Mouse (Mus musculus): Measurements from ENCODE around the gene Creld1.

Creld1 gene

GRCm38 (mm10) chr6:113508272-113508946, 25.3 kb downstream of the Creld1 start:
- no peaks in the 10 kb centered on the region for H3K9me3 ChIP-seq (ENCODE audit: low read length)
- H3K27me3 ChIP-seq (ENCODE audit: insufficient read depth, low read length) = no peaks in the 10 kb centered on the region
- TF ChIP-seq NANOG (IDR thresholded peaks at IDR 0.05; ENCODE audit: borderline replicate concordance, low read length) (no peak), POU5F1 (IDR thresholded peaks at IDR 0.05; ENCODE audit: borderline replicate concordance, low read length) (no peak), CTCF (conservative IDR thresholded peaks at IDR 0.05; ENCODE audit: low read length) (no peak)
- peaks cover 47% of the 10 kb centered on the region for H3K4me1 ChIP-seq (replicated peaks; ENCODE audit: low read depth, low read length)
- no peak overlapping the region for H3K4me3 ChIP-seq (replicated peaks; ENCODE audit: low read length)
- H3K36me3 ChIP-seq (ENCODE audit: insufficient read depth, low read length) = peaks cover 14% of the 10 kb centered on the region

- Histone ChIP-seq H3K4me3 (replicated peaks; ENCODE audit: low read length) (no peak overlapping the region), H3K9me3 (ENCODE audit: low read length) (no peaks in the 10 kb centered on the region), H3K4me1 (replicated peaks; ENCODE audit: low read depth, low read length) (peaks cover 44% of the 10 kb centered on the region), H3K36me3 (ENCODE audit: insufficient read depth, low read length) (peaks cover 19% of the 10 kb centered on the region), H3K27me3 (ENCODE audit: insufficient read depth, low read length) (no peaks in the 10 kb centered on the region)
- no peak for TF ChIP-seq NANOG (IDR thresholded peaks at IDR 0.05; ENCODE audit: borderline replicate concordance, low read length)
- TF ChIP-seq CTCF (conservative IDR thresholded peaks at IDR 0.05; ENCODE audit: low read length) = no peak
- TF ChIP-seq POU5F1 (IDR thresholded peaks at IDR 0.05; ENCODE audit: borderline replicate concordance, low read length) = no peak
Observed at GRCm38 (mm10) chr6:113508947-113509280, 25.8 kb downstream of the Creld1 start.

GRCm38 (mm10) chr6:113513944-113514343, 30.8 kb downstream of the Creld1 start:
- H3K4me1 ChIP-seq (replicated peaks; ENCODE audit: low read depth, low read length) = peaks cover 7% of the 10 kb centered on the region
- no peak overlapping the region for H3K4me3 ChIP-seq (replicated peaks; ENCODE audit: low read length)
- H3K27me3 ChIP-seq (ENCODE audit: insufficient read depth, low read length) = no peaks in the 10 kb centered on the region
- H3K9me3 ChIP-seq (ENCODE audit: low read length) = no peaks in the 10 kb centered on the region
- peaks cover 70% of the 10 kb centered on the region for H3K36me3 ChIP-seq (ENCODE audit: insufficient read depth, low read length)
- no peak for TF ChIP-seq POU5F1 (IDR thresholded peaks at IDR 0.05; ENCODE audit: borderline replicate concordance, low read length)
- no peak for TF ChIP-seq CTCF (conservative IDR thresholded peaks at IDR 0.05; ENCODE audit: low read length)
- TF ChIP-seq NANOG (IDR thresholded peaks at IDR 0.05; ENCODE audit: borderline replicate concordance, low read length) = no peak

- Histone ChIP-seq H3K27me3 (ENCODE audit: insufficient read depth, low read length) (no peaks in the 10 kb centered on the region), H3K36me3 (ENCODE audit: insufficient read depth, low read length) (peaks cover 76% of the 10 kb centered on the region), H3K4me3 (replicated peaks; ENCODE audit: low read length) (no peak overlapping the region), H3K9me3 (ENCODE audit: low read length) (no peaks in the 10 kb centered on the region), H3K4me1 (replicated peaks; ENCODE audit: low read depth, low read length) (0 out of 2 replicates have a peak, but pooled peaks cover 5% of the 10 kb centered on the region)
- TF ChIP-seq NANOG (IDR thresholded peaks at IDR 0.05; ENCODE audit: borderline replicate concordance, low read length) (no peak), POU5F1 (IDR thresholded peaks at IDR 0.05; ENCODE audit: borderline replicate concordance, low read length) (no peak), CTCF (conservative IDR thresholded peaks at IDR 0.05; ENCODE audit: low read length) (no peak)
Observed at GRCm38 (mm10) chr6:113514600-113514999, 31.5 kb downstream of the Creld1 start.

- H3K36me3 ChIP-seq (ENCODE audit: insufficient read depth, low read length) = peaks cover 99% of the 10 kb centered on the region
- TF ChIP-seq CTCF (conservative IDR thresholded peaks at IDR 0.05; ENCODE audit: low read length) (no peak), NANOG (IDR thresholded peaks at IDR 0.05; ENCODE audit: borderline replicate concordance, low read length) (no peak), POU5F1 (IDR thresholded peaks at IDR 0.05; ENCODE audit: borderline replicate concordance, low read length) (no peak)
Observed at GRCm38 (mm10) chr6:113517434-113518080, 34.5 kb downstream of the Creld1 start.

GRCm38 (mm10) chr6:113522310-113522709, 39.2 kb downstream of the Creld1 start:
- no peaks in the 10 kb centered on the region for H3K4me1 ChIP-seq (replicated peaks; ENCODE audit: low read depth, low read length)
- no peak overlapping the region for H3K4me3 ChIP-seq (replicated peaks; ENCODE audit: low read length)
- no peaks in the 10 kb centered on the region for H3K27me3 ChIP-seq (ENCODE audit: insufficient read depth, low read length)
- no peak for TF ChIP-seq NANOG (IDR thresholded peaks at IDR 0.05; ENCODE audit: borderline replicate concordance, low read length)
- TF ChIP-seq CTCF (conservative IDR thresholded peaks at IDR 0.05; ENCODE audit: low read length) = no peak
- no peak for TF ChIP-seq POU5F1 (IDR thresholded peaks at IDR 0.05; ENCODE audit: borderline replicate concordance, low read length)
- H3K36me3 ChIP-seq (ENCODE audit: insufficient read depth, low read length) = peaks cover 87% of the 10 kb centered on the region
- no peaks in the 10 kb centered on the region for H3K9me3 ChIP-seq (ENCODE audit: low read length)

More at GRCm38 (mm10) chr6:113517434-113518080, 34.5 kb downstream of the Creld1 start:
- H3K4me3 ChIP-seq (replicated peaks; ENCODE audit: low read length) = no peak overlapping the region
- H3K27me3 ChIP-seq (ENCODE audit: insufficient read depth, low read length) = no peaks in the 10 kb centered on the region
- H3K9me3 ChIP-seq (ENCODE audit: low read length) = no peaks in the 10 kb centered on the region
- 0 out of 2 replicates have a peak, but pooled peaks cover 5% of the 10 kb centered on the region for H3K4me1 ChIP-seq (replicated peaks; ENCODE audit: low read depth, low read length)

GRCm38 (mm10) chr6:113523420-113523819, 40.3 kb downstream of the Creld1 start:
- no peak for TF ChIP-seq NANOG (IDR thresholded peaks at IDR 0.05; ENCODE audit: borderline replicate concordance, low read length)
- TF ChIP-seq POU5F1 (IDR thresholded peaks at IDR 0.05; ENCODE audit: borderline replicate concordance, low read length) = no peak
- no peak for TF ChIP-seq CTCF (conservative IDR thresholded peaks at IDR 0.05; ENCODE audit: low read length)
- no peaks in the 10 kb centered on the region for H3K9me3 ChIP-seq (ENCODE audit: low read length)

GRCm38 (mm10) chr6:113530932-113531839, 48.1 kb downstream of the Creld1 start, which contains the start of the genes Emc3 and Fancd2:
Emc3 (minus strand) TSS chr6:113531652.
Fancd2 (plus strand) TSS chr6:113531682.
- no peaks in the 10 kb centered on the region for H3K27me3 ChIP-seq (ENCODE audit: insufficient read depth, low read length)
- H3K9me3 ChIP-seq (ENCODE audit: low read length) = no peaks in the 10 kb centered on the region
- peaks cover 20% of the 10 kb centered on the region for H3K4me1 ChIP-seq (replicated peaks; ENCODE audit: low read depth, low read length)
- H3K4me3 ChIP-seq (replicated peaks; ENCODE audit: low read length) = peak within 1 kb of the TSS; percentile 96
- peaks cover 57% of the 10 kb centered on the region for H3K36me3 ChIP-seq (ENCODE audit: insufficient read depth, low read length)
- TF ChIP-seq CTCF (conservative IDR thresholded peaks at IDR 0.05; ENCODE audit: low read length) = no peak
- no peak for TF ChIP-seq POU5F1 (IDR thresholded peaks at IDR 0.05; ENCODE audit: borderline replicate concordance, low read length)
- TF ChIP-seq NANOG (IDR thresholded peaks at IDR 0.05; ENCODE audit: borderline replicate concordance, low read length) = no peak

More at GRCm38 (mm10) chr6:113523420-113523819, 40.3 kb downstream of the Creld1 start:
- Histone ChIP-seq H3K27me3 (ENCODE audit: insufficient read depth, low read length) (no peaks in the 10 kb centered on the region), H3K36me3 (ENCODE audit: insufficient read depth, low read length) (peaks cover 86% of the 10 kb centered on the region), H3K4me3 (replicated peaks; ENCODE audit: low read length) (no peak overlapping the region), H3K4me1 (replicated peaks; ENCODE audit: low read depth, low read length) (no peaks in the 10 kb centered on the region)

All from E14TG2a.4 (cell line).